Mouse (Mus musculus) stomach, postnatal 0 days (tissue): ENCODE results near the gene Slc26a5.

Source experiments
- CTCF ChIP-seq: IDR thresholded peaks from 2 replicates; pipeline ENCODE4 v1.5.1; 2016; ENCODE audit warnings: antibody characterized with exemption, low read depth, mild to moderate bottlenecking, moderate library complexity
- EP300 ChIP-seq: optimal IDR thresholded peaks from 2 replicates; pipeline ENCODE3; 2016; ENCODE audit warnings: antibody characterized with exemption

DNA sequence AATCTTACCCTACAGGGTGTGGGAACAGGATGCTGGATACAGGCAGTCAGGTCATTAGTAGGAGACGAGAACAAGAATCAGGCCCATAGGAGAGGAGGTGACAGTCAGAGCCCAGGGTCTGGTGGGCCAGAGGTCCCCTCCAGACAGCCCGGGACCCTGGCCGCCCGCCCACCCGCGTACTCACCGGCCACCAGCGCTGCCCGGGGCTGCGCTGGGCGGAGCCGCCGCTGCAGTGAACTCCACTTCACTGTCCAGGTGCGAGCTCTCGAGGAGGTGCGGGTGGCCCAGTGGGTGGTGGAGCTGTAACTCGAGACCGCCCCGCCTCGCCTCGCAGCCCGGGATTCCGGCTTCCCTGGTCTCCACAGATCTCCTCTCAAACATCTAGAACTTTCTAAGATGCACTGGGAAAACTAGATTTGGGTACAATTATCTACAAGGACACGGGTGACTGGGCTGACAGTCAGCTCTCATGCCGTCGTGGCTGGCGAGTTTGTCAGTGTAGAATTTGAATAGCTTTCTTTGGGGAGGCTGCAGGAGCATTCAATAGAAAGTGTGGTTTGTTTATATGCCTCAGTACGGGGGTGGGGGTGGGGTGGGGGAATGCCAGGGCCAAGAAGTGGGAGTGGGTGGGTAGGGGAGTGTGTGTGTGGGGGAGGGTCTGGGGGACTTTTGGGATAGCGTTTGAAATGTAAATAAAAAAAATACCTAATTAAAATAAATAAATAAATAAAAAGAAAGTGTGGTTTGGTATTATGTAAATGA, at the start of gene Slc26a5:
- TF ChIP-seq CTCF (no peak), EP300 (no peak)
